Comparison of ENCODE assay signal across 23 mouse cellular contexts in the genomic region with DNA sequence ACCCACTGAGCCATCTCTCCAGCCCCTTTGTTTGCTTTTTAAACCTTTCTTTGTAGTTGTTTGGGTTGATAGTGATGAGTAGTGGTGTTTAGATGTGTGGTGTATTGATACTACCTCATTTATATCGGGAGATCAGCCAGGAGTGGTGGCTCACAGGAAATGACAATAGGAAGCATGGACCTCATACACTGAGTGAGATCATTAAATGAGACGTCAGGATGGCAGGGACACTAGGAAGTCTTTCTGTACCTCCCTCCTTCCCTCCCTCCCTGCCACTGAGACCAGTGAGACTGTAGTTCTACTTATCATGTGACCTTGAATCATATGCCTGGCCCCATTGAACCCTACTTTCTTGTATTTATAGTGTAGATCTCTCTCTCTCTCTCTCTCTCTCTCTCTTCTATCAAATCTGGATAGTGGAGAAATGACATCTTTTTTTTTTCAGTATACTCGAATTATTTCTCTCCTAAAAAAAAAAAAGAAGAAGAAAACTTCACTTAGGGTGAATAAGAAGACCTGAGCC. TPM values are rescaled to one million over a fixed set of nuclear protein-coding genes. Genes with fewer than 3 reads are reported as not detected.
DNase-seq lines count a peak whose midpoint lies in the region; ATAC-seq and TF ChIP-seq lines count a peak whose summit lies in the region.
"Had no signal": no experiment of that assay in that cellular context is flagged by ENCODE, and none has a peak within 500 bp of the region (broad histone marks: within the 10 kb centered on the region; RNA-seq: fewer than 3 reads in every experiment).

No protein-coding gene starts in this region.

- no peaks in the 10 kb centered on the region for H3K27me3 ChIP-seq in midbrain, embryonic 11.5 days (ENCODE audit: control insufficient read depth, insufficient read depth, low read length)
- no peaks in the 10 kb centered on the region for H3K27me3 ChIP-seq in midbrain, embryonic 10.5 days (ENCODE audit: low read depth, poor library complexity, severe bottlenecking)
- H3K27me3 ChIP-seq in MEL (ENCODE audit: control insufficient read depth in 1 of 2, insufficient read depth in 2 of 2, low read length in 2 of 2) = no peaks in the 10 kb centered on the region

- no peak overlapping the region for H3K4me2 ChIP-seq in midbrain, embryonic 11.5 days
- H3K4me2 ChIP-seq: hindbrain, embryonic 14.5 days had no signal

- H3K27ac ChIP-seq in midbrain, embryonic 11.5 days (ENCODE audit: low read depth, low read length) = no peak overlapping the region
- H3K27ac ChIP-seq in midbrain, embryonic 10.5 days (replicated peaks) = no peak overlapping the region
- H3K27ac ChIP-seq in MEL (ENCODE audit: control insufficient read depth, low read depth, low read length) = no peak overlapping the region
- H3K27ac ChIP-seq: embryonic facial prominence, embryonic 10.5 days; forebrain, embryonic 10.5 days; gastrocnemius, adult 2 months; heart, embryonic 10.5 days; hindbrain, embryonic 10.5 days; hindbrain, embryonic 14.5 days had no signal

- no peak for TF ChIP-seq RAD21 in MEL (IDR thresholded peaks at IDR 0.05; ENCODE audit: low read depth, low read length)

- intact Hi-C loops in left cerebral cortex, postnatal 36 days (cut with DNase I) = no loop called here

- ATAC-seq in midbrain, embryonic 11.5 days (ENCODE audit: low FRiP score) = no peak
- ATAC-seq in hematopoietic stem cell, adult 5-6 weeks (replicated peaks in 1 of 2; ENCODE audit: insufficient read depth in 1 of 2, low FRiP score in 2 of 2, low TSS enrichment in 1 of 2, low read depth in 1 of 2, poor library complexity in 2 of 2, severe bottlenecking in 2 of 2) = peak; percentile 12 to 56; a peak in 1 of 4 replicates
- peak; percentile 64 for ATAC-seq in megakaryocyte progenitor cell, adult 5-6 weeks (replicated peaks; ENCODE audit: poor library complexity)
- ATAC-seq: forebrain, embryonic 14.5 days had no signal

- H3K79me2 ChIP-seq in MEL (ENCODE audit: control insufficient read depth, insufficient read depth, low read length, poor library complexity) = no peaks in the 10 kb centered on the region

- peaks cover 2% of the 10 kb centered on the region; the same call in 1 of the 2 replicates for H3K4me1 ChIP-seq in midbrain, embryonic 11.5 days (ENCODE audit: control insufficient read depth, insufficient read depth, low read length)
- peaks cover 15% of the 10 kb centered on the region for H3K4me1 ChIP-seq in midbrain, embryonic 10.5 days
- H3K4me1 ChIP-seq in MEL (ENCODE audit: control insufficient read depth in 1 of 2, insufficient read depth in 2 of 2, low read length in 2 of 2) = peaks cover 3 to 9% of the 10 kb centered on the region in 2 experiments; a peak in 2 of 4 replicates

- no peaks in the 10 kb centered on the region for H3K9me3 ChIP-seq in midbrain, embryonic 11.5 days (ENCODE audit: control insufficient read depth, low read length)
- H3K9me3 ChIP-seq in midbrain, embryonic 10.5 days (replicated peaks) = no peaks in the 10 kb centered on the region
- H3K9me3 ChIP-seq in MEL (replicated peaks; ENCODE audit: insufficient read depth, low read length) = no peaks in the 10 kb centered on the region
- H3K9me3 ChIP-seq: embryonic facial prominence, embryonic 10.5 days; forebrain, embryonic 10.5 days; heart, embryonic 10.5 days; hindbrain, embryonic 10.5 days had no signal

- no peak for TF ChIP-seq CTCF in MEL (IDR thresholded peaks at IDR 0.05 in 2 of 3, conservative IDR thresholded peaks at IDR 0.05 in 1 of 3; ENCODE audit: control insufficient read depth in 1 of 3, insufficient read depth in 1 of 3, low read depth in 2 of 3, low read length in 3 of 3, poor library complexity in 1 of 3, severe bottlenecking in 1 of 3)

- 0 out of 4 replicates have a peak, but pooled peaks of 1 of the 2 experiments have one; percentile 8 for TF ChIP-seq EP300 in MEL (IDR thresholded peaks at IDR 0.05; ENCODE audit: low read depth in 1 of 2, low read length in 2 of 2)

- H3K4me3 ChIP-seq in midbrain, embryonic 11.5 days (ENCODE audit: low read depth, low read length) = no peak overlapping the region
- H3K4me3 ChIP-seq in midbrain, embryonic 10.5 days = no peak overlapping the region
- no peak overlapping the region for H3K4me3 ChIP-seq in MEL (ENCODE audit: control insufficient read depth in 1 of 2, insufficient read depth in 1 of 2, low read depth in 2 of 2, low read length in 2 of 2)
- H3K4me3 ChIP-seq: embryonic facial prominence, embryonic 10.5 days; erythroblast, embryonic 14.5 days; forebrain, embryonic 10.5 days; gastrocnemius, adult 2 months; heart, embryonic 10.5 days; hindbrain, embryonic 10.5 days had no signal

- no peak for TF ChIP-seq POLR2A in MEL (IDR thresholded peaks at IDR 0.05; ENCODE audit: control insufficient read depth in 1 of 2, insufficient read depth in 1 of 2, low read depth in 1 of 2, low read length in 2 of 2, poor library complexity in 1 of 2)

- H3K9ac ChIP-seq in midbrain, embryonic 11.5 days (ENCODE audit: low read length) = no peak overlapping the region
- no peak overlapping the region for H3K9ac ChIP-seq in MEL (ENCODE audit: control insufficient read depth, low read depth, low read length, poor library complexity, severe bottlenecking)
- H3K9ac ChIP-seq: hindbrain, embryonic 14.5 days had no signal

- 67% methylated on average over 3 of the region's 3 CpGs for WGBS in midbrain, embryonic 11.5 days
- WGBS in midbrain, embryonic 10.5 days = 68% methylated on average over 3 of the region's 3 CpGs

- peak; percentile 69 for DNase-seq in midbrain, embryonic 11.5 days (ENCODE audit: low spot score, missing footprints)
- DNase-seq in midbrain, embryonic 10.5 days (ENCODE audit: low spot score) = no peak
- DNase-seq in MEL (ENCODE audit: low read depth, low spot score) = peak; percentile 47
- DNase-seq in cerebellum, adult 8-10 months = no peak
- DNase-seq in left cerebral cortex, postnatal 36 days (ENCODE audit: low spot score in 2 of 2) = no peak
- no peak for DNase-seq in kidney, adult 8-10 months
- DNase-seq: adrenal gland, postnatal 10 days; cerebellum, adult 11-12 months; cerebellum, adult 9-11 months; cerebellum, postnatal 36 days; gastrocnemius, adult 2 months; gastrocnemius, postnatal 25 days; heart, adult 18-20 months; heart, postnatal 10 days had no signal

- H3K36me3 ChIP-seq in midbrain, embryonic 11.5 days (ENCODE audit: control insufficient read depth, insufficient read depth, low read length) = no peaks in the 10 kb centered on the region
- no peaks in the 10 kb centered on the region for H3K36me3 ChIP-seq in midbrain, embryonic 10.5 days
- peaks cover 0 to 2% of the 10 kb centered on the region in 2 experiments; a peak in 1 of 4 replicates for H3K36me3 ChIP-seq in MEL (ENCODE audit: control insufficient read depth in 1 of 2, insufficient read depth in 2 of 2, low read length in 2 of 2)
- H3K36me3 ChIP-seq: embryonic facial prominence, embryonic 10.5 days; forebrain, embryonic 10.5 days; heart, embryonic 10.5 days; hindbrain, embryonic 10.5 days had no signal

TF ChIP-seq in MEL, 35 proteins besides CTCF, POLR2A, EP300 and RAD21 (continues in another document):
- no peak for TF ChIP-seq GABPA (IDR thresholded peaks at IDR 0.05; ENCODE audit: low read depth, low read length)
- no peak for TF ChIP-seq ZNF384 (IDR thresholded peaks at IDR 0.05; ENCODE audit: low read depth, low read length)
- no peak for TF ChIP-seq JUND (IDR thresholded peaks at IDR 0.05; ENCODE audit: low read depth, low read length)
- no peak for TF ChIP-seq ELF1 (IDR thresholded peaks at IDR 0.05; ENCODE audit: low read depth, low read length)
- no peak for TF ChIP-seq UBTF (IDR thresholded peaks at IDR 0.05; ENCODE audit: borderline replicate concordance, insufficient read depth, low read depth, low read length)
- no peak for TF ChIP-seq ZKSCAN1 (IDR thresholded peaks at IDR 0.05; ENCODE audit: low read depth, low read length)
- TF ChIP-seq MAZ (IDR thresholded peaks at IDR 0.05; ENCODE audit: low read depth, low read length) = no peak
- TF ChIP-seq E2F4 (IDR thresholded peaks at IDR 0.05; ENCODE audit: borderline replicate concordance, low read depth, low read length) = no peak
- TF ChIP-seq HCFC1 (IDR thresholded peaks at IDR 0.05; ENCODE audit: low read depth, low read length) = 0 out of 2 replicates have a peak, but pooled peaks have one; percentile 13
- TF ChIP-seq USF2 (IDR thresholded peaks at IDR 0.05; ENCODE audit: borderline replicate concordance in 1 of 2, insufficient read depth in 1 of 2, low read depth in 1 of 2, low read length in 2 of 2) = 0 out of 4 replicates have a peak, but pooled peaks of 1 of the 2 experiments have one; percentile 30
- no peak for TF ChIP-seq SIN3A (IDR thresholded peaks at IDR 0.05; ENCODE audit: low read length)
- TF ChIP-seq CHD2 (IDR thresholded peaks at IDR 0.05; ENCODE audit: low read length) = no peak
- no peak for TF ChIP-seq CHD1 (IDR thresholded peaks at IDR 0.05; ENCODE audit: low read depth, low read length)
- peak; percentile 31; the same call in 1 of the 2 replicates for TF ChIP-seq MAX (IDR thresholded peaks at IDR 0.05; ENCODE audit: low read length)
- no peak for TF ChIP-seq ETS1 (IDR thresholded peaks at IDR 0.05; ENCODE audit: low read depth, low read length)
- TF ChIP-seq TAL1 (IDR thresholded peaks at IDR 0.05; ENCODE audit: low read length) = no peak
- no peak for TF ChIP-seq KAT2A (conservative IDR thresholded peaks at IDR 0.05; ENCODE audit: low read depth, low read length)
- TF ChIP-seq POLR2AphosphoS2 (IDR thresholded peaks at IDR 0.05; ENCODE audit: low read length) = no peak
- TF ChIP-seq NRF1 (IDR thresholded peaks at IDR 0.05; ENCODE audit: insufficient read depth, low read depth, low read length, poor library complexity, severe bottlenecking) = no peak
- TF ChIP-seq ZMIZ1 (IDR thresholded peaks at IDR 0.05; ENCODE audit: low read depth, low read length) = no peak
- TF ChIP-seq GATA1 (IDR thresholded peaks at IDR 0.05; ENCODE audit: low read depth, low read length) = no peak
- no peak for TF ChIP-seq ZC3H11A (IDR thresholded peaks at IDR 0.05; ENCODE audit: low read depth, low read length)
- no peak for TF ChIP-seq BHLHE40 (IDR thresholded peaks at IDR 0.05; ENCODE audit: borderline replicate concordance, low read depth, low read length)

RNA-seq across cellular contexts. Expression of gene Nfat5, which starts 23.6 kb away (rescaled TPM):
- polyA plus RNA-seq in midbrain, embryonic 11.5 days (2014; fragmentation: Nextera tagmentation; extraction: Ambion mirVana) = 6.5 and 7.6 TPM in 2 replicates
- polyA plus RNA-seq in midbrain, embryonic 10.5 days (2016; fragmentation: Nextera tagmentation; extraction: Ambion mirVana) = 7.8 and 8.2 TPM in 2 replicates
- total RNA-seq in MEL (2012; rRNA removed) = 4.2 and 5.1 TPM in 2 replicates
- polyA plus RNA-seq in MEL (2012; ENCODE audit: insufficient read depth in 1 of 2, insufficient read length in 2 of 2, low read depth in 1 of 2, low replicate concordance in 2 of 2, missing spikeins in 1 of 2) = 10 to 100 TPM in 1 of 2 experiments, not detected in 1; 11.3 TPM
- 40.1 and 67.9 TPM in 2 replicates for total RNA-seq in hematopoietic stem cell, adult 5-6 weeks (2017)
- 30.1 and 32.3 TPM in 2 replicates for total RNA-seq in megakaryocyte progenitor cell, adult 5-6 weeks (2015)
- total RNA-seq in megakaryocyte progenitor cell, adult 5-6 weeks (2017) = 18.8 and 20.9 TPM in 2 replicates
- total RNA-seq in left cerebral cortex, postnatal 36 days (2021) = 10 to 100 TPM; 46.3 to 60.9 TPM

Comparison
In these comparisons a context has a peak if more than half of its experiments do, and no peak if none do; other contexts are left out.
1. DNase-seq: peak in midbrain, embryonic 11.5 days (single experiment) and MEL (single experiment); none in midbrain, embryonic 10.5 days (single experiment), cerebellum, adult 8-10 months (single experiment), left cerebral cortex, postnatal 36 days (0 of 2) and kidney, adult 8-10 months (0 of 2).